Mouse (Mus musculus): ENCODE measurements around the gene Lin28a. TPM values are rescaled to one million over a fixed set of nuclear protein-coding genes. Genes with fewer than 3 reads are reported as not detected.

Gene Lin28a
- total and polyA plus RNA-seq, 3 experiments, result not detected

DNA sequence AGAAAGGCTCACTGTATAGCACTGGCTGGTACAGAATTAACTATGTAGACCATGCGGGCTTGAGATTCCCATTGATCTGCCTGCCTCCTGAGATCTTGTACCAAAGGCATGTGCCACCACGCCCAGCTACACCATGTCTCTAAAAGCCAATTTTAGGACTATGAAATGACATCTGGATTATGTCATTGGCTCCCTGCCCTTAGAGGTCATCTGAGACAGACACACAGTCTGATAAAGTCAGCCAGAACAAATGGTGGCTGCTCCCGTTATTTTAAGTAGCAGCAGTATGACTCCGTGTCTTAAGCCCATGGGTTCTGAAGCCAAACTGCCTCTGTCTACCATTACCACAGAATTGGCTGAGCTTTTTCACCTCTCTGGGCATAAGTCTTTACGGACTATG lies 38.1 kb downstream of the Lin28a start:
- Histone ChIP-seq H3K79me2 (replicated peaks; ENCODE audit: control insufficient read depth, insufficient read depth, low read length) (no peaks in the 10 kb centered on the region), H3K4me3 (no peak overlapping the region), H3K27ac (peak overlapping the region; percentile 67), H3K4me1 (ENCODE audit: control insufficient read depth, insufficient read depth, low read length) (peaks cover 1% of the 10 kb centered on the region; the same call in 1 of the 2 replicates), H3K9ac (ENCODE audit: low read depth, low read length) (no peak overlapping the region), H3K27me3 (ENCODE audit: control insufficient read depth, insufficient read depth, low read length) (no peaks in the 10 kb centered on the region), H3K36me3 (ENCODE audit: control insufficient read depth, insufficient read depth, low read length) (0 out of 2 replicates have a peak, but pooled peaks cover 2% of the 10 kb centered on the region)
- intact Hi-C loops (cut with DNase I), result no loop called here
- TF ChIP-seq EP300 (IDR thresholded peaks at IDR 0.05; ENCODE audit: insufficient read depth, low read depth, low read length) (0 out of 2 replicates have a peak, but pooled peaks have one; percentile 33), POLR2A (IDR thresholded peaks at IDR 0.05; ENCODE audit: insufficient read depth, low read depth, low read length) (no peak)
- DNase-seq, result peak in 1 of 2 experiments; percentile 38
- 41% methylated on average over 5 of the region's 5 CpGs for WGBS

DNA sequence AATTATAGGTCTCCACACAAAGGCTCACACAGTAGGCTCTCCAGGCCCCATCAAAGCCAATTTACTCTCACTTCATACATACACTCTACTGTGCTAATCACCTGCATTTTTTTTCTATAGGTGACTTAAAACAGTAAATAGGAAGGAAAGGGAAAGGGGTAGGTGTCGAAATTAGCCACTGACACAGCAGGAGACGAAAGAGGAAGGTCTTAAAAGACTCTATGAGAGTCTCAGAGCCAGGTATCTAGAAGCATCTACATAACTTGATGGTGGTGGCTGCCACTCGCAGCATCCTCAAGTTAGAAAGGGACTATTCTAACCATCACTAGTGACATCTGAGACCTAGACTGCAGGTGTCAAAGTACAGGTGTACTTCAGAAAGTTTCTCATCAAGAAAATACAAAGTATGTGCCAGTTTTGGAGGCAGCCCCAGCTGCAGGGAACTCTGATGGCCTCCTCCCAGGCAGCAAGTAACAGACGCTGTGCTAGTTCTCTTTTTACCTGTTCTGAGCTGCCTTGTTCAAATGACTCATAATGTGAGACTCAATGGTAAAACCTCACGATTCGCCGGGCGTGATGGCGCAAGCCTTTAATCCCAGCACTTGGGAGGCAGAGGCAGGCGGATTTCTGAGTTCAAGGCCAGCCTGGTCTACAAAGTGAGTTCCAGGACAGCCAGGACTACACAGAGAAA lies 40.5 kb downstream of the Lin28a start:
- Histone ChIP-seq H3K79me2 (replicated peaks; ENCODE audit: control insufficient read depth, insufficient read depth, low read length) (no peaks in the 10 kb centered on the region), H3K9ac (ENCODE audit: low read depth, low read length) (no peak overlapping the region), H3K27ac (no peak overlapping the region), H3K36me3 (ENCODE audit: control insufficient read depth, insufficient read depth, low read length) (0 out of 2 replicates have a peak, but pooled peaks cover 2% of the 10 kb centered on the region), H3K27me3 (ENCODE audit: control insufficient read depth, insufficient read depth, low read length) (no peaks in the 10 kb centered on the region), H3K4me3 (no peak overlapping the region), H3K4me1 (ENCODE audit: control insufficient read depth, insufficient read depth, low read length) (peaks cover 1% of the 10 kb centered on the region; the same call in 1 of the 2 replicates)
- TF ChIP-seq CTCF (IDR thresholded peaks at IDR 0.05) (no peak), POLR2A (IDR thresholded peaks at IDR 0.05; ENCODE audit: insufficient read depth, low read depth, low read length) (no peak), EP300 (IDR thresholded peaks at IDR 0.05; ENCODE audit: insufficient read depth, low read depth, low read length) (no peak)
- intact Hi-C loops (cut with DNase I), result no loop called here
- DNase-seq, result no peak
- WGBS, result 93% methylated on average over 10 of the region's 10 CpGs

DNA sequence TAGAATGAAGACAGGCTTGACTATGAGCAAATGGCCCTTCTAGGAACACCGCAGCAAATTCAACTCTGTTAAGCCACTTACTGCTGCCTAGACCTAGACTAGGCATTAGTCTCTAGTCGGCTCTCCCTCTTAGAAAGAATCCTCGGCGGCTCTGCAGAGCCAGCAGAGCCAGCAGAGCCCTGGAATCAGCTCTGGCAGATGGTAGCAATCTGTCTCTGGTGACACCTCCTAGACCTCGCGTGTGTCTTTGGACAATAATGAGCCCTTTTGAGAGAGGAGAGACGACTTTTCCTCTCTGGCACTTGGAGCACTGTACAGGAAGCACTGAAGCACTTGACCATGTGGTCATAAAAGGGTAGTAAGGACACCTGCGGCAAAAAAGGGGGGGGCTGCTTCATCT lies 46.9 kb downstream of the Lin28a start:
- Histone ChIP-seq H3K4me3 (no peak overlapping the region), H3K79me2 (replicated peaks; ENCODE audit: control insufficient read depth, insufficient read depth, low read length) (no peaks in the 10 kb centered on the region), H3K36me3 (ENCODE audit: control insufficient read depth, insufficient read depth, low read length) (no peaks in the 10 kb centered on the region; the same call in 1 of the 2 replicates), H3K4me1 (ENCODE audit: control insufficient read depth, insufficient read depth, low read length) (no peaks in the 10 kb centered on the region; the same call in 1 of the 2 replicates), H3K27me3 (ENCODE audit: control insufficient read depth, insufficient read depth, low read length) (no peaks in the 10 kb centered on the region), H3K9ac (ENCODE audit: low read depth, low read length) (no peak overlapping the region), H3K27ac (no peak overlapping the region)
- no peak for DNase-seq
- WGBS, result 75% methylated on average over 8 of the region's 8 CpGs
- TF ChIP-seq POLR2A (IDR thresholded peaks at IDR 0.05; ENCODE audit: insufficient read depth, low read depth, low read length) (no peak), EP300 (IDR thresholded peaks at IDR 0.05; ENCODE audit: insufficient read depth, low read depth, low read length) (no peak), CTCF (IDR thresholded peaks at IDR 0.05) (no peak)
- intact Hi-C loops (cut with DNase I), result no loop called here

- Histone ChIP-seq H3K9ac (ENCODE audit: low read depth, low read length) (no peak overlapping the region), H3K36me3 (ENCODE audit: control insufficient read depth, insufficient read depth, low read length) (peaks cover 7% of the 10 kb centered on the region), H3K4me3 (no peak overlapping the region), H3K79me2 (replicated peaks; ENCODE audit: control insufficient read depth, insufficient read depth, low read length) (no peaks in the 10 kb centered on the region), H3K4me1 (ENCODE audit: control insufficient read depth, insufficient read depth, low read length) (no peaks in the 10 kb centered on the region; the same call in 1 of the 2 replicates), H3K27me3 (ENCODE audit: control insufficient read depth, insufficient read depth, low read length) (no peaks in the 10 kb centered on the region), H3K27ac (no peak overlapping the region)
- TF ChIP-seq EP300 (IDR thresholded peaks at IDR 0.05; ENCODE audit: insufficient read depth, low read depth, low read length), result no peak
- no peak for TF ChIP-seq CTCF (IDR thresholded peaks at IDR 0.05)
- no peak for TF ChIP-seq POLR2A (IDR thresholded peaks at IDR 0.05; ENCODE audit: insufficient read depth, low read depth, low read length)
- no peak for DNase-seq
- WGBS, result 84% methylated on average over 13 of the region's 13 CpGs
- intact Hi-C loops (cut with DNase I), result no loop called here
Observed at GRCm38 (mm10) chr4:133970876-133971275, 47.8 kb downstream of the Lin28a start.

DNA sequence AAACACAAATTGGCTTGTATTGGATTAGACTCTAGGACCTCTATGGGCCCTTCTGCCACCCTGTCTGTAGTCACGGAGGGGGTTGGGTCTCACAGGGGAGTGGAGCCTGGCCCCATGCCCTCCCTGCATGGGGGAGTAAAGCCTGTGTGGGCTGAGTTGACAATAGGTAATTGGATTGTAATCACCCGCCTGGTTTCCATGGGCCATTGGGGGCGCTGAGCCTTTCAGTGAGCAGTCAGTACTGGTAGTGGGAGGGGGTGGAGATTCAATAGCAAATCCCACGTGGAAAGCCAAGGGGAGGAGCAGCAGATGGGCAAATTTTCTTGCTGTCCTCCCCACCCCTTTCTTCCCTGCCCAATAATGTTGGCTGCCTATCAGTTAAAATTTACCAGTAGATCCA lies 48.4 kb downstream of the Lin28a start:
- no peak overlapping the region for H3K27ac ChIP-seq
- TF ChIP-seq POLR2A (IDR thresholded peaks at IDR 0.05; ENCODE audit: insufficient read depth, low read depth, low read length) (no peak), EP300 (IDR thresholded peaks at IDR 0.05; ENCODE audit: insufficient read depth, low read depth, low read length) (no peak), CTCF (IDR thresholded peaks at IDR 0.05) (no peak)
- H3K4me1 ChIP-seq (ENCODE audit: control insufficient read depth, insufficient read depth, low read length), result no peaks in the 10 kb centered on the region; the same call in 1 of the 2 replicates
- no peak for DNase-seq
- H3K4me3 ChIP-seq, result no peak overlapping the region
- 44% methylated on average over 4 of the region's 4 CpGs for WGBS
- intact Hi-C loops (cut with DNase I), result no loop called here
- H3K9ac ChIP-seq (ENCODE audit: low read depth, low read length), result no peak overlapping the region
- no peaks in the 10 kb centered on the region for H3K27me3 ChIP-seq (ENCODE audit: control insufficient read depth, insufficient read depth, low read length)
- H3K79me2 ChIP-seq (replicated peaks; ENCODE audit: control insufficient read depth, insufficient read depth, low read length), result no peaks in the 10 kb centered on the region
- H3K36me3 ChIP-seq (ENCODE audit: control insufficient read depth, insufficient read depth, low read length), result peaks cover 7% of the 10 kb centered on the region

DNA sequence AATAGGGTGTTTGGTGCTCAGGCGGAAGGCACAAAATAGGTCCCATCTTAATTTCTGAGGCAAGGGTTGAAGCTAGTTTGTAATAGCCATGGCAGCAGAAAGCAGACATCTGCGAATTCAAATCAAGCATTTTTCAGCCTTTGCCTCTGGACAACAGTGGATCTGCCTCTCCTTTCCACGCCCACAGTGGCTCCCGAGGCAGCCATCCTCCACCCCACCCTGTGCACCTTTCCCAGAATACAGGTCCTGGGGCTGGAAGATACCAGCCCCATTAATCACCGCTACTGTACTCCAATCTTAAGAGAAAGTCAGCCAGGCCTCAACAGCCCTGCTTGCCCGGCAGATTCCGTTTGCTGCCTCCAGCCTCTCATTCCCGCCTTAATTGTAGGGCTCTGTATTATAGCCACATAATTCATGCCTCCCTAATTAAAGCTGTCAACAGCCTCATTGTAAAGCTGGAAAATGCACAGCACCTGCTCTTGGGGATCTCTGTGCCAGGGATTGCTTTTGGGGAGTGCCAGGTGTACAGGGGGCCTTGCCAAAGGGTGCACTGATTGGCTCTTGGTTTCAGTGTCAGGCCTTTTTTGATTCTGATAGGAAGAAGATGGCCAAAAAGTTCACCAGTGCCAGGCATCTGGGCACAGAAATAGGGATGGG lies 49.4 kb downstream of the Lin28a start:
- peaks cover 7% of the 10 kb centered on the region for H3K36me3 ChIP-seq (ENCODE audit: control insufficient read depth, insufficient read depth, low read length)
- no peak for DNase-seq
- H3K27ac ChIP-seq, result no peak overlapping the region
- H3K4me1 ChIP-seq (ENCODE audit: control insufficient read depth, insufficient read depth, low read length), result no peaks in the 10 kb centered on the region
- no peaks in the 10 kb centered on the region for H3K79me2 ChIP-seq (replicated peaks; ENCODE audit: control insufficient read depth, insufficient read depth, low read length)
- no peak overlapping the region for H3K9ac ChIP-seq (ENCODE audit: low read depth, low read length)
- H3K27me3 ChIP-seq (ENCODE audit: control insufficient read depth, insufficient read depth, low read length), result no peaks in the 10 kb centered on the region
- no peak for TF ChIP-seq CTCF (IDR thresholded peaks at IDR 0.05)
- no peak overlapping the region for H3K4me3 ChIP-seq
- intact Hi-C loops (cut with DNase I), result loop anchor here (2.0 kb wide), 1 partner anchor 32 kb away; the partner anchor contains the start of gene Dhdds
- 76% methylated on average over 8 of the region's 8 CpGs for WGBS
